ENCODE assay signal across 11 mouse cellular contexts in the genomic region with DNA sequence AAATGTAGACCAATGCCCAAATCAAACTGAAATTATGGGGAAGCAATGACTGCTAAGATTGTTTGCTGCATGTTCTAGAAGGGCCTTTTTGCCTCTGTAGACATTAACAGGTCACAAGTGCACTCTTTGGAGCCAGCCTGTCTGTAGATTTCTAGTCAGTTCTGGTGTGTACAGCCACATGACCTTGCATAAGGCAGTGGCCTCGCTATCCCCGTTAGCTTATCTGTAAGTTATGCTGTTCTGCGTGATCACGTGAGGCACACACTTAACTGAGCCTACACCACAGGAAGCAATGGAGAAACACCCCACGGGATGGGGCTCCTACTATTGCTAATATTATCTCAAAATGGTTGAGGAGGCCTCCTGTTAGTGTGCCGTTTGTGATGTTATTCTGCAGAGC.
A peak's percentile ranks its signal among the peaks of the same experiment; 100 is the strongest.
DNase-seq lines count a peak whose midpoint lies in the region; ATAC-seq and TF ChIP-seq lines count a peak whose summit lies in the region.
"Had no signal": no experiment of that assay in that cellular context is flagged by ENCODE, and none has a peak within 500 bp of the region (broad histone marks: within the 10 kb centered on the region; RNA-seq: fewer than 3 reads in every experiment).

No protein-coding gene starts in this region.

- peak; percentile 88 for TF ChIP-seq EP300 in heart, postnatal 0 days (IDR thresholded peaks at IDR 0.05; ENCODE audit: low read depth)

- H3K4me2 ChIP-seq in heart, postnatal 0 days (ENCODE audit: low read depth, low read length): no peak overlapping the region
- H3K4me2 ChIP-seq in lung, embryonic 15.5 days: no peak overlapping the region
- no peak overlapping the region for H3K4me2 ChIP-seq in forebrain, embryonic 15.5 days (replicated peaks)

- no peaks in the 10 kb centered on the region for H3K27me3 ChIP-seq in G1E (ENCODE audit: insufficient read depth, low read length)
- H3K27me3 ChIP-seq in heart, postnatal 0 days (ENCODE audit: control insufficient read depth, insufficient read depth, low read length): no peaks in the 10 kb centered on the region
- no peaks in the 10 kb centered on the region for H3K27me3 ChIP-seq in lung, embryonic 15.5 days
- H3K27me3 ChIP-seq in forebrain, embryonic 15.5 days: no peaks in the 10 kb centered on the region

- peak; percentile 98 for ATAC-seq in G1E (ENCODE audit: extremely low read depth, insufficient number of reproducible peaks, low FRiP score, poor library complexity, severe bottlenecking)
- ATAC-seq in heart, postnatal 0 days (ENCODE audit: insufficient read depth, low read depth): peak; percentile 98
- ATAC-seq in lung, embryonic 15.5 days (ENCODE audit: borderline replicate concordance, extremely low read depth, low FRiP score, low TSS enrichment): peak; percentile 78; the same call in 1 of the 2 replicates
- no peak for ATAC-seq in forebrain, embryonic 15.5 days (replicated peaks)
- ATAC-seq: forebrain, embryonic 14.5 days had no signal

- no peak for TF ChIP-seq CTCF in G1E (IDR thresholded peaks at IDR 0.05; ENCODE audit: low read depth, low read length)
- no peak for TF ChIP-seq CTCF in heart, postnatal 0 days (IDR thresholded peaks at IDR 0.05; ENCODE audit: low read depth)

- 31% methylated on average over 6 of the region's 6 CpGs for WGBS in heart, postnatal 0 days
- 42% methylated on average over 6 of the region's 6 CpGs for WGBS in lung, embryonic 15.5 days
- 74% methylated on average over 6 of the region's 6 CpGs for WGBS in forebrain, embryonic 15.5 days

- DNase-seq in G1E (ENCODE audit: low spot score): peak; percentile 7
- peak; percentile 30 to 37 for DNase-seq in adrenal gland, postnatal 36 days
- DNase-seq in heart, postnatal 0 days (ENCODE audit: low spot score): peak; percentile 78
- no peak for DNase-seq in left cerebral cortex, postnatal 36 days (ENCODE audit: low spot score in 2 of 2)
- DNase-seq in frontal cortex, adult 2 months (ENCODE audit: extremely low spot score in 1 of 2, low spot score in 1 of 2): no peak
- DNase-seq in thymus, postnatal 0 days (ENCODE audit: low spot score): no peak
- DNase-seq: cerebellum, adult 18-20 months had no signal

- H3K27ac ChIP-seq in heart, postnatal 0 days (ENCODE audit: low read depth): peak overlapping the region; percentile 85
- H3K27ac ChIP-seq in lung, embryonic 15.5 days: peak overlapping the region; percentile 19; the same call in 1 of the 2 replicates
- H3K27ac ChIP-seq in forebrain, embryonic 15.5 days (replicated peaks): no peak overlapping the region

- peaks cover 26% of the 10 kb centered on the region for H3K4me1 ChIP-seq in G1E (ENCODE audit: insufficient read depth, low read depth, low read length)
- no peaks in the 10 kb centered on the region for H3K4me1 ChIP-seq in heart, postnatal 0 days (ENCODE audit: control insufficient read depth, insufficient read depth)
- 0 out of 2 replicates have a peak, but pooled peaks cover 3% of the 10 kb centered on the region for H3K4me1 ChIP-seq in lung, embryonic 15.5 days
- peaks cover 8% of the 10 kb centered on the region; the same call in 1 of the 2 replicates for H3K4me1 ChIP-seq in forebrain, embryonic 15.5 days

- no peaks in the 10 kb centered on the region for H3K9me3 ChIP-seq in G1E (replicated peaks)
- no peaks in the 10 kb centered on the region for H3K9me3 ChIP-seq in heart, postnatal 0 days (replicated peaks; ENCODE audit: control insufficient read depth, low read length)
- no peaks in the 10 kb centered on the region for H3K9me3 ChIP-seq in lung, embryonic 15.5 days
- no peaks in the 10 kb centered on the region for H3K9me3 ChIP-seq in forebrain, embryonic 15.5 days

- intact Hi-C loops in left cerebral cortex, postnatal 36 days (cut with DNase I): no loop called here

- peaks cover 54% of the 10 kb centered on the region for H3K36me3 ChIP-seq in G1E (replicated peaks)
- H3K36me3 ChIP-seq in heart, postnatal 0 days (replicated peaks; ENCODE audit: control insufficient read depth, insufficient read depth, low read length): no peaks in the 10 kb centered on the region
- no peaks in the 10 kb centered on the region for H3K36me3 ChIP-seq in lung, embryonic 15.5 days
- no peaks in the 10 kb centered on the region for H3K36me3 ChIP-seq in forebrain, embryonic 15.5 days

- H3K9ac ChIP-seq in heart, postnatal 0 days (replicated peaks; ENCODE audit: low read depth, low read length): no peak overlapping the region
- no peak overlapping the region for H3K9ac ChIP-seq in lung, embryonic 15.5 days
- no peak overlapping the region for H3K9ac ChIP-seq in forebrain, embryonic 15.5 days (replicated peaks)

- no peak overlapping the region; the same call in 1 of the 2 replicates for H3K4me3 ChIP-seq in G1E (ENCODE audit: low read depth, low read length)
- H3K4me3 ChIP-seq in heart, postnatal 0 days (ENCODE audit: low read depth, low read length): no peak overlapping the region
- H3K4me3 ChIP-seq in lung, embryonic 15.5 days: no peak overlapping the region
- H3K4me3 ChIP-seq in forebrain, embryonic 15.5 days: no peak overlapping the region
- H3K4me3 ChIP-seq: myocyte had no signal

Comparison
In these comparisons a context has a peak if more than half of its experiments do, and no peak if none do; other contexts are left out.
1. DNase-seq: peak in G1E (single experiment), adrenal gland, postnatal 36 days (2 of 2) and heart, postnatal 0 days (single experiment); none in left cerebral cortex, postnatal 36 days (0 of 2), frontal cortex, adult 2 months (0 of 2) and thymus, postnatal 0 days (single experiment).